Mouse (Mus musculus) ES-Bruce4 (cell line): ENCODE measurements around the gene Hist1h2br.

Experiments used
- CTCF ChIP-seq: IDR thresholded peaks from one replicate; pipeline ENCODE4 v1.8.1; 2011; ENCODE audit warnings: low read depth, low read length
- POLR2A ChIP-seq: IDR thresholded peaks from one replicate; pipeline ENCODE4 v1.8.1; 2011; ENCODE audit warnings: low read length; ENCODE audit not compliant: insufficient read depth

- no peak for TF ChIP-seq POLR2A
- no peak for TF ChIP-seq CTCF
These were observed 38.0 kb upstream of the Hist1h2br start for GRCm38 (mm10) chr13:21795584-21795983.
